Mouse (Mus musculus): ENCODE measurements around the gene Casz1.

- TF ChIP-seq CTCF (IDR thresholded peaks at IDR 0.05): no peak
- TF ChIP-seq EP300 (IDR thresholded peaks at IDR 0.05): no peak
Measured at GRCm38 (mm10) chr4:148847636-148848035, 43.4 kb downstream of the Casz1 start.
